Mouse (Mus musculus): ENCODE results near the gene Slc2a2.
"Not testable (repeated sequence)": the region's sequence is repeated elsewhere in the genome, so short reads cannot be mapped to it uniquely, and the experiment has no call there.

The Slc2a2 gene

GRCm38 (mm10) chr3:28726356-28726755, 28.7 kb downstream of the Slc2a2 start:
- DNase-seq (ENCODE audit: low read depth, low spot score): no peak

GRCm38 (mm10) chr3:28734712-28735111, 37.0 kb downstream of the Slc2a2 start:
- DNase-seq (ENCODE audit: low read depth, low spot score): no peak

- no peak for DNase-seq (ENCODE audit: low read depth, low spot score)
Observed at GRCm38 (mm10) chr3:28736981-28737380, 39.3 kb downstream of the Slc2a2 start.

- no peak for DNase-seq (ENCODE audit: low read depth, low spot score)
Observed at GRCm38 (mm10) chr3:28740353-28740752, 42.6 kb downstream of the Slc2a2 start.

GRCm38 (mm10) chr3:28743251-28743650, 45.5 kb downstream of the Slc2a2 start:
- no peak for DNase-seq (ENCODE audit: low read depth, low spot score)

- DNase-seq (ENCODE audit: low read depth, low spot score): peak; percentile 75
Observed at GRCm38 (mm10) chr3:28745835-28746483, 48.3 kb downstream of the Slc2a2 start.

GRCm38 (mm10) chr3:28748151-28748550, 50.4 kb downstream of the Slc2a2 start:
- no peak for DNase-seq (ENCODE audit: low read depth, low spot score)

GRCm38 (mm10) chr3:28748956-28749355, 51.3 kb downstream of the Slc2a2 start:
- DNase-seq (ENCODE audit: low read depth, low spot score): no peak

GRCm38 (mm10) chr3:28755477-28755876, 57.8 kb downstream of the Slc2a2 start:
- DNase-seq (ENCODE audit: low read depth, low spot score): no peak

- no peak for DNase-seq (ENCODE audit: low read depth, low spot score)
Observed at GRCm38 (mm10) chr3:28761225-28761789, 63.6 kb downstream of the Slc2a2 start.

- DNase-seq (ENCODE audit: low read depth, low spot score): no peak
Observed at GRCm38 (mm10) chr3:28766935-28767334, 69.2 kb downstream of the Slc2a2 start.

- DNase-seq (ENCODE audit: low read depth, low spot score): no peak
Observed at GRCm38 (mm10) chr3:28768222-28768621, 70.5 kb downstream of the Slc2a2 start.

- not testable (repeated sequence) for DNase-seq (ENCODE audit: low read depth, low spot score)
Observed at GRCm38 (mm10) chr3:28772919-28773318, 75.2 kb downstream of the Slc2a2 start.

- DNase-seq (ENCODE audit: low read depth, low spot score): no peak
Observed at GRCm38 (mm10) chr3:28775361-28775760, 77.7 kb downstream of the Slc2a2 start.

GRCm38 (mm10) chr3:28775958-28776357, 78.3 kb downstream of the Slc2a2 start:
- DNase-seq (ENCODE audit: low read depth, low spot score): no peak

GRCm38 (mm10) chr3:28776491-28776890, 78.8 kb downstream of the Slc2a2 start:
- DNase-seq (ENCODE audit: low read depth, low spot score): no peak

- DNase-seq (ENCODE audit: low read depth, low spot score): no peak
Observed at GRCm38 (mm10) chr3:28780511-28780910, 82.8 kb downstream of the Slc2a2 start.

All from brain, embryonic 18.5 days (tissue).